Mouse (Mus musculus) CH12.LX (cell line): Measurements from ENCODE around the gene Ptprg. TPM values are rescaled to one million over a fixed set of nuclear protein-coding genes. Genes with fewer than 3 reads are reported as not detected.

Source experiments
- DNase-seq: peaks from one replicate; pipeline ENCODE4 v3.0.0-alpha.2; 2013; ENCODE audit errors: extremely low read depth
- H3K27ac ChIP-seq: 2 replicates; pipeline ENCODE4 v1.5.1; 2012; ENCODE audit warnings: low read depth, mild to moderate bottlenecking, control low read depth, moderate library complexity; ENCODE audit not compliant: insufficient read depth
- H3K27me3 ChIP-seq: replicated peaks from 2 replicates; pipeline ENCODE3; 2012; ENCODE audit warnings: inconsistent platforms
- H3K36me3 ChIP-seq, 2 experiments: replicated peaks in 1 of 2; 2 replicates each; pipeline versions ENCODE3 to v1.6.1; 2012; ENCODE audit warnings: inconsistent platforms in 1 of 2, low read length in 1 of 2, mild to moderate bottlenecking in 1 of 2, mixed read lengths in 1 of 2, moderate library complexity in 1 of 2; ENCODE audit not compliant: control insufficient read depth in 1 of 2, insufficient read depth in 1 of 2
- H3K4me1 ChIP-seq, 2 experiments: 2 replicates each; pipeline ENCODE4 v1.6.1; 2012; ENCODE audit warnings: inconsistent platforms in 1 of 2, moderate library complexity in 1 of 2; ENCODE audit not compliant: insufficient read depth in 2 of 2, control insufficient read depth in 1 of 2
- H3K4me2 ChIP-seq: 2 replicates; pipeline ENCODE4 v1.6.1; 2012; ENCODE audit warnings: low read depth, mild to moderate bottlenecking, control low read depth; ENCODE audit not compliant: poor library complexity, insufficient read depth, severe bottlenecking
- H3K4me3 ChIP-seq, 3 experiments: fragments of 150-350 bp in 1 of 3; sonication (generic) in 1 of 3; replicated peaks in 1 of 3; 2 replicates each; pipeline versions ENCODE3 to v1.5.1; 2011 to 2012; ENCODE audit warnings: low read depth in 2 of 3, low read length in 2 of 3, mild to moderate bottlenecking in 2 of 3, moderate library complexity in 2 of 3, control low read depth in 1 of 3, improper control_type of control experiment in 1 of 3, inconsistent platforms in 1 of 3, mixed read lengths in 1 of 3; ENCODE audit not compliant: poor library complexity in 1 of 3
- H3K79me2 ChIP-seq: replicated peaks from 2 replicates; pipeline ENCODE4 v1.6.1; 2012; ENCODE audit warnings: mild to moderate bottlenecking, moderate library complexity; ENCODE audit not compliant: control insufficient read depth, poor library complexity, insufficient read depth, severe bottlenecking; ENCODE audit errors: extremely low read depth
- H3K9ac ChIP-seq: 2 replicates; pipeline ENCODE4 v1.6.1; 2012; ENCODE audit warnings: low read depth, mild to moderate bottlenecking, control low read depth, moderate library complexity; ENCODE audit not compliant: insufficient read depth
- H3K9me3 ChIP-seq: replicated peaks from 2 replicates; pipeline ENCODE3; 2012; ENCODE audit warnings: low read length, inconsistent platforms, mixed read lengths
- BHLHE40 ChIP-seq: IDR thresholded peaks from 2 replicates; pipeline ENCODE4 v1.6.1; 2011; ENCODE audit warnings: mild to moderate bottlenecking, low read depth, low read length, improper control_type of control experiment
- CHD2 ChIP-seq: IDR thresholded peaks from 2 replicates; pipeline ENCODE4 v1.6.1; 2011; ENCODE audit warnings: low read length, improper control_type of control experiment
- CTCF ChIP-seq, 2 experiments: IDR thresholded peaks in 1 of 2; conservative IDR thresholded peaks in 1 of 2; 2 replicates each; pipeline ENCODE4 v1.5.1; 2011 to 2012; ENCODE audit warnings: low read depth in 2 of 2, low read length in 2 of 2, improper control_type of control experiment in 1 of 2, inconsistent platforms in 1 of 2, mild to moderate bottlenecking in 1 of 2, moderate library complexity in 1 of 2
- E2F4 ChIP-seq: IDR thresholded peaks from 2 replicates; pipeline ENCODE4 v1.6.1; 2011; ENCODE audit warnings: low read depth, low read length, improper control_type of control experiment; ENCODE audit not compliant: insufficient replicate concordance
- EP300 ChIP-seq: IDR thresholded peaks from 2 replicates; pipeline ENCODE4 v1.6.1; 2011; ENCODE audit warnings: low read length, improper control_type of control experiment
- ETS1 ChIP-seq: conservative IDR thresholded peaks from 2 replicates; pipeline ENCODE4 v1.6.1; 2012; ENCODE audit warnings: low read depth, mild to moderate bottlenecking, inconsistent platforms, low read length, improper control_type of control experiment, moderate library complexity
- HCFC1 ChIP-seq: IDR thresholded peaks from 2 replicates; pipeline ENCODE4 v1.6.1; 2012; ENCODE audit warnings: low read depth, mild to moderate bottlenecking, inconsistent platforms, low read length, improper control_type of control experiment
- JUND ChIP-seq: conservative IDR thresholded peaks from 2 replicates; pipeline ENCODE4 v1.6.1; 2011; ENCODE audit warnings: low read depth, low read length, improper control_type of control experiment
- KAT2A ChIP-seq: IDR thresholded peaks from 2 replicates; pipeline ENCODE4 v1.6.1; 2012; ENCODE audit warnings: low read length, improper control_type of control experiment, inconsistent platforms; ENCODE audit not compliant: insufficient replicate concordance
- MAX ChIP-seq: IDR thresholded peaks from 2 replicates; pipeline ENCODE4 v1.6.1; 2011; ENCODE audit warnings: low read length, improper control_type of control experiment
- MEF2A ChIP-seq: IDR thresholded peaks from 2 replicates; pipeline ENCODE4 v1.6.1; 2014; ENCODE audit warnings: low read depth, mild to moderate bottlenecking, inconsistent platforms, low read length, improper control_type of control experiment, borderline replicate concordance
- NELFE ChIP-seq: IDR thresholded peaks from 2 replicates; pipeline ENCODE4 v1.6.1; 2011; ENCODE audit warnings: low read depth, low read length, improper control_type of control experiment
- PAX5 ChIP-seq: IDR thresholded peaks from 2 replicates; pipeline ENCODE4 v1.6.1; 2012; ENCODE audit warnings: low read length, inconsistent platforms, mixed read lengths
- POLR2A ChIP-seq: IDR thresholded peaks from 2 replicates; pipeline ENCODE4 v1.6.1; 2011; ENCODE audit warnings: low read depth, mild to moderate bottlenecking, improper control_type of control experiment, low read length
- POLR2AphosphoS2 ChIP-seq: IDR thresholded peaks from 2 replicates; pipeline ENCODE4 v1.6.1; 2011; ENCODE audit warnings: low read depth, low read length, improper control_type of control experiment
- SIN3A ChIP-seq: IDR thresholded peaks from 2 replicates; pipeline ENCODE4 v1.6.1; 2012; ENCODE audit warnings: low read length, improper control_type of control experiment, inconsistent platforms
- SMC3 ChIP-seq: IDR thresholded peaks from 2 replicates; pipeline ENCODE4 v1.6.1; 2011; ENCODE audit warnings: low read depth, low read length, improper control_type of control experiment
- UBTF ChIP-seq: IDR thresholded peaks from 2 replicates; pipeline ENCODE4 v1.6.1; 2012; ENCODE audit warnings: low read depth, mild to moderate bottlenecking, inconsistent platforms, low read length, improper control_type of control experiment, moderate library complexity
- USF1 ChIP-seq: IDR thresholded peaks from 2 replicates; pipeline ENCODE4 v1.6.1; 2014; ENCODE audit warnings: low read depth, mild to moderate bottlenecking, inconsistent platforms, low read length, improper control_type of control experiment
- USF2 ChIP-seq: conservative IDR thresholded peaks from 2 replicates; pipeline ENCODE4 v1.6.1; 2011; ENCODE audit warnings: low read depth, low read length, improper control_type of control experiment
- ZKSCAN1 ChIP-seq: IDR thresholded peaks from 2 replicates; pipeline ENCODE4 v1.6.1; 2012; ENCODE audit warnings: low read depth, inconsistent platforms, low read length, improper control_type of control experiment, borderline replicate concordance
- ZMIZ1 ChIP-seq: IDR thresholded peaks from 2 replicates; pipeline ENCODE4 v1.6.1; 2012; ENCODE audit warnings: low read depth, mild to moderate bottlenecking, inconsistent platforms, low read length, improper control_type of control experiment
- ZNF384 ChIP-seq: IDR thresholded peaks from 2 replicates; pipeline ENCODE4 v1.6.1; 2012; ENCODE audit warnings: low read depth, low read length, improper control_type of control experiment, inconsistent platforms
- dilution Hi-C: fragments of 300-500 bp; cut with MboI; formaldehyde crosslinking; loops from 2 replicates; pipeline ENCODE4 v1.14.3; 2020; ENCODE audit warnings: low sequenced_read_pairs; ENCODE audit not compliant: extremely low pct_unique_long_range_greater_than_20kb, extremely low pct_ligation_motif_present
- in situ Hi-C: fragments of 300-500 bp; cut with MboI; formaldehyde crosslinking; loops from 3 replicates; pipeline ENCODE4 v1.14.3; 2019; ENCODE audit warnings: low sequenced_read_pairs, low pct_ligation_motif_present, low pct_unique_long_range_greater_than_20kb, mixed read lengths
- polyA plus RNA-seq: library from polyadenylated mRNA; unstranded; fragments of >175 nt; gene quantifications from 2 replicates; pipeline ENCODE4 v1.2.1, GENCODE M21; 2012; ENCODE audit warnings: low read depth; ENCODE audit not compliant: insufficient read length
- total RNA-seq, 2 experiments: library from RNA; depleted of rRNA; stranded (reverse); fragments of 300-350 nt in 1 of 2; fragments of >200 nt in 1 of 2; gene quantifications; 2 replicates each; pipeline ENCODE4 v1.2.3; 2012 to 2014

Gene Ptprg
- total and polyA plus RNA-seq, 3 experiments = 0.08 TPM; not detected in 2

GRCm38 (mm10) chr14:11866416-11866815 is 313.1 kb downstream of the Ptprg start:
- Histone ChIP-seq H3K9me3 (peaks cover 49% of the 10 kb centered on the region), H3K4me3 (no peak overlapping the region), H3K4me2 (no peak overlapping the region), H3K27ac (no peak overlapping the region), H3K79me2 (no peaks in the 10 kb centered on the region), H3K9ac (no peak overlapping the region), H3K4me1 (no peaks in the 10 kb centered on the region), H3K27me3 (no peaks in the 10 kb centered on the region), H3K36me3 (no peaks in the 10 kb centered on the region)
- dilution Hi-C loops (no loop called here), in situ Hi-C loops (no loop called here)
- no peak for TF ChIP-seq NELFE
- TF ChIP-seq UBTF = no peak
- TF ChIP-seq USF2 = no peak
- TF ChIP-seq MEF2A = no peak
- no peak for TF ChIP-seq CHD2
- no peak for TF ChIP-seq SMC3
- TF ChIP-seq SIN3A = no peak
- no peak for TF ChIP-seq ZKSCAN1
- no peak for TF ChIP-seq PAX5
- TF ChIP-seq ZMIZ1 = no peak
- no peak for TF ChIP-seq BHLHE40
- TF ChIP-seq JUND = no peak
- no peak for TF ChIP-seq USF1
- TF ChIP-seq CTCF (conservative IDR thresholded peaks at IDR 0.05 in 1 of 2, IDR thresholded peaks at IDR 0.05 in 1 of 2; ENCODE audit: low read depth in 2 of 2, low read length in 2 of 2) = no peak
- no peak for DNase-seq

GRCm38 (mm10) chr14:11868636-11869035 is 315.3 kb downstream of the Ptprg start:
- Histone ChIP-seq H3K9me3 (peaks cover 51% of the 10 kb centered on the region), H3K27ac (no peak overlapping the region), H3K36me3 (no peaks in the 10 kb centered on the region), H3K9ac (no peak overlapping the region), H3K27me3 (no peaks in the 10 kb centered on the region), H3K4me3 (no peak overlapping the region), H3K4me1 (no peaks in the 10 kb centered on the region), H3K4me2 (no peak overlapping the region), H3K79me2 (no peaks in the 10 kb centered on the region)
- in situ Hi-C loops (no loop called here), dilution Hi-C loops (no loop called here)
- TF ChIP-seq E2F4 (no peak), NELFE (no peak), POLR2AphosphoS2 (no peak), BHLHE40 (no peak), CTCF (conservative IDR thresholded peaks at IDR 0.05 in 1 of 2, IDR thresholded peaks at IDR 0.05 in 1 of 2; ENCODE audit: low read depth in 2 of 2, low read length in 2 of 2) (no peak), HCFC1 (no peak), MAX (no peak), ZNF384 (no peak), USF1 (no peak), USF2 (no peak), POLR2A (no peak), MEF2A (no peak), EP300 (no peak), KAT2A (no peak), ETS1 (no peak)
- no peak for DNase-seq
